Mouse (Mus musculus) liver, adult 2 months (tissue): Measurements from ENCODE around the gene Crb1.

Experiments
- CTCF ChIP-seq: fragments of 200-500 bp; IDR thresholded peaks from 2 replicates; pipeline ENCODE4 v1.5.1; 2011; ENCODE audit warnings: low read depth, low read length, control low read depth
- POLR2A ChIP-seq: fragments of 200-500 bp; IDR thresholded peaks from 2 replicates; pipeline ENCODE4 v1.6.1; 2011; ENCODE audit warnings: low read length, control low read depth; ENCODE audit not compliant: insufficient read depth; ENCODE audit errors: extremely low read depth

GRCm38 (mm10) chr1:139192635-139193034, 184.3 kb downstream of the Crb1 start:
- TF ChIP-seq CTCF (no peak), POLR2A (no peak)
